ENCODE assay signal across 21 mouse cellular contexts in genomic region chr3:105916455-105916854, GRCm38 (mm10). TPM values are rescaled to one million over a fixed set of nuclear protein-coding genes. Genes with fewer than 3 reads are reported as not detected.
"Had no signal": no experiment of that assay in that cellular context is flagged by ENCODE, and none has a peak within 500 bp of the region (broad histone marks: within the 10 kb centered on the region; RNA-seq: fewer than 3 reads in every experiment).

No protein-coding gene starts in this region.

RNA-seq across cellular contexts. Expression of gene Tmigd3, which starts 45.8 kb away (rescaled TPM):
- total RNA-seq: left cerebral cortex, adult 8-10 months; left cerebral cortex, postnatal 36 days; left cerebral cortex, postnatal 4 days; liver, adult 2 months; megakaryocyte-erythroid progenitor cell, adult 5-6 weeks; midbrain, postnatal 0 days had no signal
- polyA plus RNA-seq: limb, embryonic 10.5 days; limb, embryonic 13.5 days; liver, embryonic 16.5 days; lung, embryonic 16.5 days; midbrain, embryonic 10.5 days; midbrain, embryonic 11.5 days; midbrain, embryonic 12.5 days; midbrain, embryonic 13.5 days; midbrain, embryonic 14.5 days; midbrain, embryonic 15.5 days; midbrain, embryonic 16.5 days; midbrain, postnatal 0 days; neural tube, embryonic 11.5 days; neural tube, embryonic 12.5 days had no signal

RNA-seq across cellular contexts. Expression of gene Adora3, which starts 45.8 kb away (rescaled TPM):
- total RNA-seq: megakaryocyte-erythroid progenitor cell, adult 5-6 weeks had no signal
- polyA plus RNA-seq: limb, embryonic 12.5 days; liver, adult 2 months; midbrain, embryonic 10.5 days; midbrain, embryonic 11.5 days; midbrain, embryonic 12.5 days; midbrain, embryonic 14.5 days; myocyte; neural tube, embryonic 12.5 days had no signal
